Mouse (Mus musculus) forebrain, embryonic 12.5 days (tissue): ENCODE measurements around the gene Myo1h. TPM values are rescaled to one million over a fixed set of nuclear protein-coding genes. Genes with fewer than 3 reads are reported as not detected.

Experiments used
- ATAC-seq: fragments of 200-750 bp; cut with Nextera tagmentation; 2 replicates; pipeline ENCODE4 v1.8.0; 2017; ENCODE audit warnings: moderate TSS enrichment; ENCODE audit not compliant: low FRiP score
- H3K27ac ChIP-seq: fragments of 300-500 bp; sonication (generic); 2 replicates; pipeline ENCODE4 v1.5.1; 2016; ENCODE audit warnings: mild to moderate bottlenecking
- H3K27me3 ChIP-seq: fragments of 300-500 bp; sonication (generic); 2 replicates; pipeline ENCODE4 v1.6.1; 2016; ENCODE audit warnings: mild to moderate bottlenecking
- H3K36me3 ChIP-seq: fragments of 300-500 bp; sonication (generic); replicated peaks from 2 replicates; pipeline ENCODE4 v1.6.1; 2016; ENCODE audit warnings: mild to moderate bottlenecking
- H3K4me1 ChIP-seq: fragments of 300-500 bp; sonication (generic); 2 replicates; pipeline ENCODE4 v1.6.1; 2016
- H3K4me2 ChIP-seq: fragments of 300-500 bp; sonication (generic); 2 replicates; pipeline ENCODE4 v1.6.1; 2016; ENCODE audit warnings: mild to moderate bottlenecking, moderate library complexity
- H3K4me3 ChIP-seq: fragments of 300-500 bp; sonication (generic); replicated peaks from 2 replicates; pipeline ENCODE4 v1.5.1; 2016; ENCODE audit warnings: mild to moderate bottlenecking
- H3K9ac ChIP-seq: fragments of 300-500 bp; sonication (generic); 2 replicates; pipeline ENCODE4 v1.6.1; 2016; ENCODE audit warnings: mild to moderate bottlenecking
- H3K9me3 ChIP-seq: fragments of 300-500 bp; sonication (generic); 2 replicates; pipeline ENCODE4 v1.6.1; 2016
- WGBS: fragments of 180-500 bp; shearing (Covaris S2); methylation state at CpG from one replicate; pipeline ENCODE4 v1.1.7; 2016; 5-methylcytosine and 5-hydroxymethylcytosine counted together
- polyA plus RNA-seq: library from polyadenylated mRNA; unstranded; fragments of >200 nt; fragmentation: Nextera tagmentation; extraction: Ambion mirVana; gene quantifications from 2 replicates; pipeline ENCODE4 v1.2.1, GENCODE M21; 2016

Gene Myo1h
- polyA plus RNA-seq, 1 experiment from 2014 or later, result 1.0 TPM

GRCm38 (mm10) chr5:114347005-114347404 lies 58.0 kb downstream of the Myo1h start:
- Histone ChIP-seq H3K9ac (no peak overlapping the region), H3K4me2 (no peak overlapping the region), H3K4me1 (no peaks in the 10 kb centered on the region), H3K36me3 (no peaks in the 10 kb centered on the region), H3K27me3 (no peaks in the 10 kb centered on the region), H3K4me3 (no peak overlapping the region), H3K27ac (no peak overlapping the region), H3K9me3 (no peaks in the 10 kb centered on the region)
- 84% methylated on average over 10 of the region's 10 CpGs for WGBS
- no peak for ATAC-seq

GRCm38 (mm10) chr5:114351490-114351889 lies 62.5 kb downstream of the Myo1h start:
- Histone ChIP-seq H3K27me3 (no peaks in the 10 kb centered on the region), H3K9ac (no peak overlapping the region), H3K4me2 (no peak overlapping the region), H3K4me3 (no peak overlapping the region), H3K4me1 (peaks cover under 1% of the 10 kb centered on the region; the same call in 1 of the 2 replicates), H3K27ac (no peak overlapping the region), H3K36me3 (no peaks in the 10 kb centered on the region), H3K9me3 (no peaks in the 10 kb centered on the region)
- 69% methylated on average over 10 of the region's 10 CpGs for WGBS
- ATAC-seq, result no peak

- H3K9me3 ChIP-seq, result no peaks in the 10 kb centered on the region
- WGBS, result 29% methylated on average over 7 of the region's 7 CpGs
- H3K9ac ChIP-seq, result no peak overlapping the region
Measured at GRCm38 (mm10) chr5:114356250-114356935, 67.4 kb downstream of the Myo1h start.

GRCm38 (mm10) chr5:114356936-114357751 lies 68.2 kb downstream of the Myo1h start:
- Histone ChIP-seq H3K9me3 (no peaks in the 10 kb centered on the region), H3K4me3 (no peak overlapping the region), H3K4me2 (no peak overlapping the region), H3K9ac (no peak overlapping the region), H3K36me3 (peaks cover 21% of the 10 kb centered on the region; the same call in 1 of the 2 replicates), H3K27ac (peak overlapping the region; percentile 46; the same call in 1 of the 2 replicates), H3K4me1 (peaks cover 22% of the 10 kb centered on the region), H3K27me3 (no peaks in the 10 kb centered on the region)
- no peak for ATAC-seq
- WGBS, result 59% methylated on average over 23 of the region's 23 CpGs

More at GRCm38 (mm10) chr5:114356250-114356935, 67.4 kb downstream of the Myo1h start:
- H3K27ac ChIP-seq, result peak overlapping the region; percentile 46; the same call in 1 of the 2 replicates
- ATAC-seq, result no peak
- peaks cover 13% of the 10 kb centered on the region; the same call in 1 of the 2 replicates for H3K36me3 ChIP-seq
- H3K4me3 ChIP-seq, result no peak overlapping the region
- H3K27me3 ChIP-seq, result no peaks in the 10 kb centered on the region
- no peak overlapping the region for H3K4me2 ChIP-seq
- peaks cover 22% of the 10 kb centered on the region for H3K4me1 ChIP-seq

- H3K4me3 ChIP-seq, result no peak overlapping the region
- ATAC-seq, result no peak; the same call in 1 of the 2 replicates
- H3K36me3 ChIP-seq, result peaks cover 38% of the 10 kb centered on the region
- H3K4me1 ChIP-seq, result peaks cover 22% of the 10 kb centered on the region
- H3K4me2 ChIP-seq, result no peak overlapping the region
- no peak overlapping the region for H3K27ac ChIP-seq
- H3K9me3 ChIP-seq, result no peaks in the 10 kb centered on the region
- WGBS, result 69% methylated on average over 10 of the region's 10 CpGs
- H3K9ac ChIP-seq, result no peak overlapping the region
- H3K27me3 ChIP-seq, result no peaks in the 10 kb centered on the region
Measured at GRCm38 (mm10) chr5:114358833-114359232, 69.9 kb downstream of the Myo1h start.

- peaks cover 45% of the 10 kb centered on the region for H3K36me3 ChIP-seq
- H3K9ac ChIP-seq, result no peak overlapping the region
- ATAC-seq, result no peak
- H3K4me1 ChIP-seq, result peaks cover 22% of the 10 kb centered on the region
- no peak overlapping the region for H3K4me3 ChIP-seq
- no peaks in the 10 kb centered on the region for H3K27me3 ChIP-seq
- H3K27ac ChIP-seq, result 0 out of 2 replicates have a peak overlapping the region, but pooled peaks have one; percentile 3
- H3K9me3 ChIP-seq, result no peaks in the 10 kb centered on the region
- no peak overlapping the region for H3K4me2 ChIP-seq
- 74% methylated on average over 8 of the region's 8 CpGs for WGBS
Measured at GRCm38 (mm10) chr5:114359586-114359985, 70.6 kb downstream of the Myo1h start.

- Histone ChIP-seq H3K36me3 (peaks cover 59% of the 10 kb centered on the region), H3K4me3 (no peak overlapping the region), H3K27ac (no peak overlapping the region), H3K4me2 (no peak overlapping the region), H3K9me3 (no peaks in the 10 kb centered on the region), H3K27me3 (no peaks in the 10 kb centered on the region), H3K9ac (no peak overlapping the region), H3K4me1 (peaks cover 22% of the 10 kb centered on the region)
- no peak for ATAC-seq
- WGBS, result 86% methylated on average over 15 of the region's 15 CpGs
Measured at GRCm38 (mm10) chr5:114360968-114361367, 72.0 kb downstream of the Myo1h start.

GRCm38 (mm10) chr5:114365043-114365752 lies 76.2 kb downstream of the Myo1h start:
- H3K9me3 ChIP-seq, result no peaks in the 10 kb centered on the region
- H3K27me3 ChIP-seq, result no peaks in the 10 kb centered on the region
- H3K36me3 ChIP-seq, result peaks cover 96% of the 10 kb centered on the region
- no peak overlapping the region for H3K27ac ChIP-seq
- no peak for ATAC-seq
- 94% methylated on average over 23 of the region's 23 CpGs for WGBS
- H3K4me2 ChIP-seq, result no peak overlapping the region
- H3K4me1 ChIP-seq, result no peaks in the 10 kb centered on the region
- no peak overlapping the region for H3K9ac ChIP-seq
- no peak overlapping the region for H3K4me3 ChIP-seq

- no peak overlapping the region for H3K27ac ChIP-seq
- no peak overlapping the region for H3K4me3 ChIP-seq
- 93% methylated on average over 10 of the region's 14 CpGs for WGBS
- H3K9me3 ChIP-seq, result no peaks in the 10 kb centered on the region
- H3K9ac ChIP-seq, result no peak overlapping the region
- H3K36me3 ChIP-seq, result peaks cover 100% of the 10 kb centered on the region
- no peak for ATAC-seq
- H3K4me2 ChIP-seq, result no peak overlapping the region
- H3K4me1 ChIP-seq, result peaks cover 15% of the 10 kb centered on the region
- H3K27me3 ChIP-seq, result no peaks in the 10 kb centered on the region
Measured at GRCm38 (mm10) chr5:114368121-114368520, 79.2 kb downstream of the Myo1h start.

- no peaks in the 10 kb centered on the region for H3K9me3 ChIP-seq
- WGBS, result 88% methylated on average over 16 of the region's 16 CpGs
- no peaks in the 10 kb centered on the region for H3K27me3 ChIP-seq
- no peak overlapping the region for H3K4me2 ChIP-seq
- no peak overlapping the region for H3K27ac ChIP-seq
- H3K4me3 ChIP-seq, result no peak overlapping the region
- H3K9ac ChIP-seq, result no peak overlapping the region
- peaks cover 100% of the 10 kb centered on the region for H3K36me3 ChIP-seq
- no peak for ATAC-seq
- peaks cover 19% of the 10 kb centered on the region for H3K4me1 ChIP-seq
Measured at GRCm38 (mm10) chr5:114368803-114369496, 80.0 kb downstream of the Myo1h start.

- Histone ChIP-seq H3K4me1 (peaks cover 19% of the 10 kb centered on the region), H3K4me3 (no peak overlapping the region), H3K27me3 (no peaks in the 10 kb centered on the region), H3K9ac (no peak overlapping the region), H3K4me2 (no peak overlapping the region), H3K27ac (peak overlapping the region; percentile 53), H3K9me3 (no peaks in the 10 kb centered on the region), H3K36me3 (peaks cover 100% of the 10 kb centered on the region)
- WGBS, result 87% methylated on average over 9 of the region's 9 CpGs
- no peak for ATAC-seq
Measured at GRCm38 (mm10) chr5:114369921-114370320, 81.0 kb downstream of the Myo1h start.
